Mouse (Mus musculus): ENCODE data around the gene BC051665.

The BC051665 gene

GRCm38 (mm10) chr13:60786264-60786663 lies at the start of gene BC051665:
Gene BC051665 (minus strand): TSS chr13:60786364.
- no peak for DNase-seq (ENCODE audit: low spot score)

GRCm38 (mm10) chr13:60826052-60826451 lies 39.9 kb upstream of the BC051665 start:
- DNase-seq (ENCODE audit: low spot score): no peak

- DNase-seq (ENCODE audit: low spot score): no peak
These were observed 34.5 kb upstream of the BC051665 start for GRCm38 (mm10) chr13:60820486-60821175.

- no peak for DNase-seq (ENCODE audit: low spot score)
These were observed 33.3 kb upstream of the BC051665 start for GRCm38 (mm10) chr13:60819469-60819868.

- DNase-seq (ENCODE audit: low spot score): no peak
These were observed 27.6 kb upstream of the BC051665 start for GRCm38 (mm10) chr13:60813722-60814121.

GRCm38 (mm10) chr13:60812768-60813167 lies 26.6 kb upstream of the BC051665 start:
- DNase-seq (ENCODE audit: low spot score): no peak

GRCm38 (mm10) chr13:60809690-60810089 lies 23.5 kb upstream of the BC051665 start:
- DNase-seq (ENCODE audit: low spot score): no peak

- no peak for DNase-seq (ENCODE audit: low spot score)
These were observed 16.6 kb upstream of the BC051665 start, which contains the start of gene Ctsll3 for GRCm38 (mm10) chr13:60802749-60803148. Gene Ctsll3 (minus strand): TSS chr13:60802849.

- no peak for DNase-seq (ENCODE audit: low spot score)
These were observed 3.3 kb upstream of the BC051665 start for GRCm38 (mm10) chr13:60789466-60789865.

- no peak for DNase-seq (ENCODE audit: low spot score)
These were observed 2.9 kb downstream of the BC051665 start for GRCm38 (mm10) chr13:60783301-60783700.

- no peak for DNase-seq (ENCODE audit: low spot score)
These were observed 5.6 kb downstream of the BC051665 start for GRCm38 (mm10) chr13:60780534-60780933.

- no peak for DNase-seq (ENCODE audit: low spot score)
These were observed 25.0 kb downstream of the BC051665 start for GRCm38 (mm10) chr13:60761161-60761560.

- DNase-seq (ENCODE audit: low spot score): no peak
These were observed 25.8 kb downstream of the BC051665 start for GRCm38 (mm10) chr13:60760392-60760791.

- no peak for DNase-seq (ENCODE audit: low spot score)
These were observed 27.0 kb downstream of the BC051665 start for GRCm38 (mm10) chr13:60759136-60759535.

- no peak for DNase-seq (ENCODE audit: low spot score)
These were observed 28.9 kb downstream of the BC051665 start for GRCm38 (mm10) chr13:60757292-60757691.

GRCm38 (mm10) chr13:60755251-60755650 lies 30.9 kb downstream of the BC051665 start:
- DNase-seq (ENCODE audit: low spot score): no peak

GRCm38 (mm10) chr13:60753216-60753615 lies 32.9 kb downstream of the BC051665 start:
- DNase-seq (ENCODE audit: low spot score): no peak

- DNase-seq (ENCODE audit: low spot score): no peak
These were observed 35.2 kb downstream of the BC051665 start for GRCm38 (mm10) chr13:60750930-60751329.

GRCm38 (mm10) chr13:60748556-60748955 lies 37.6 kb downstream of the BC051665 start:
- DNase-seq (ENCODE audit: low spot score): no peak

GRCm38 (mm10) chr13:60747201-60747600 lies 39.0 kb downstream of the BC051665 start:
- no peak for DNase-seq (ENCODE audit: low spot score)

- no peak for DNase-seq (ENCODE audit: low spot score)
These were observed 39.9 kb downstream of the BC051665 start for GRCm38 (mm10) chr13:60746271-60746670.

- DNase-seq (ENCODE audit: low spot score): no peak
These were observed 40.8 kb downstream of the BC051665 start for GRCm38 (mm10) chr13:60745358-60745757.

GRCm38 (mm10) chr13:60744736-60745135 lies 41.4 kb downstream of the BC051665 start:
- DNase-seq (ENCODE audit: low spot score): no peak

- DNase-seq (ENCODE audit: low spot score): peak; percentile 62
These were observed 42.1 kb downstream of the BC051665 start for GRCm38 (mm10) chr13:60744078-60744460.

Measured in urinary bladder, postnatal 10 days (tissue).